Mouse (Mus musculus): ENCODE results near the gene Ncoa4. TPM values are rescaled to one million over a fixed set of nuclear protein-coding genes. Genes with fewer than 3 reads are reported as not detected.
"Not testable (repeated sequence)": the region's sequence is repeated elsewhere in the genome, so short reads cannot be mapped to it uniquely, and the experiment has no call there.

The Ncoa4 gene
- 89.1 and 103 TPM in 2 replicates for polyA plus RNA-seq (2012; rRNA removed)

DNA sequence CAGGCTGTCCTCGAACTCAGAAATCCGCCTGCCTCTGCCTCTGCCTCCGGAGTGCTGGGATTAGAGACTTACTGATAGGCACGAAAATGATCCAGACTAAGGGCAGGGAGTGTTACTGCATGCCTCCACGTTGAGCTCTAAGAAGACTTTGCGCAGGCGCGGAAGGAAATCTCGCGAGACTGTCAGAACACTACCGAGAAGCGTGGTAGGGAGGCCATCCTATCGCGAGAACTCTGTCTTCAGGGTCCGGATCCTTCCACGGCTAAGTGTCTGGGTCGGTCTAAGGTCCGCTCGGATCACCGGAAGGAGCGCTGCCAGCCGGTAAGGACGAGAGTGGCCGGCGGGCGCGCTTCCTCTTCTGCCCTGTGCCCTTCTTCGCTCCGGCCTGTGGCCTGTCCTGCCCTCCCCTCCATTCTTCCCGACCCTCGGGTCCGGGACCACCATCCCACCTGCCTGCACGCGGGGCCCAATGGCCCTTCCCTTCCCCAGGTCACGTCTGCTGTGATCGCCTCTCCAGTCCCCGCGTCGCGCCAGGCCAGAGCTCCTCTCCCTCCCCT is at the start of gene Ncoa4:
Gene Ncoa4 (plus strand): TSS at position 176 of the 557 bp plus-strand sequence.
- TF ChIP-seq POLR2A (IDR thresholded peaks at IDR 0.05; ENCODE audit: control insufficient read depth, low read depth, low read length) (peak; percentile 95), CTCF (IDR thresholded peaks at IDR 0.05; ENCODE audit: control insufficient read depth, insufficient read depth, insufficient replicate concordance, low read depth, low read length) (no peak)
- no peaks in the 10 kb centered on the region for H3K36me3 ChIP-seq (ENCODE audit: control insufficient read depth, insufficient read depth, low read length)
- H3K27me3 ChIP-seq (ENCODE audit: control insufficient read depth, insufficient read depth, low read length): no peaks in the 10 kb centered on the region
- peak within 1 kb of the TSS; percentile 93 for H3K4me3 ChIP-seq (ENCODE audit: control insufficient read depth, low read depth, low read length)
- peaks cover 10% of the 10 kb centered on the region for H3K4me1 ChIP-seq (ENCODE audit: control insufficient read depth, insufficient read depth, low read length)
- peak within 1 kb of the TSS; percentile 56 for H3K27ac ChIP-seq (ENCODE audit: control insufficient read depth, insufficient read depth, low read depth, low read length)

DNA sequence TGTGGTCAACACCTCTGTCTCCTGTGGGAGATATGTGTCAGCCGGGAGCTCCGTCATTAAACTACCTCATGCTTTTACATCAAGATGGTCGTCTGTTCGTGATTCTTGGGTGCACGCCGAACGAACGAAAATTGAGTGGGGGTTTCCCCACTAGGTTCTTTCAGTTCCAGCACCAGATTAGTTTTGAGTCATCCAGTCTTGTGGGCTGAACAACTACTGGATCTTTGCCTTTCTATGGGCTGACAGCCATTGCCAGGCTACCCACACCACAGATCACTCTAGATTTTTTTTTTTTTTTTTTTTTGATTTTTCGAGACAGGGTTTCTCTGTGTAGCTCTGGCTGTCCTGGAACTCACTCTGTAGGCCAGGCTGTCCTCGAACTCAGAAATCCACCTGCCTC is 47.5 kb upstream of the Ncoa4 start:
- H3K27me3 ChIP-seq (ENCODE audit: control insufficient read depth, insufficient read depth, low read length); H3K36me3 ChIP-seq (ENCODE audit: control insufficient read depth, insufficient read depth, low read length): not testable (repeated sequence)

DNA sequence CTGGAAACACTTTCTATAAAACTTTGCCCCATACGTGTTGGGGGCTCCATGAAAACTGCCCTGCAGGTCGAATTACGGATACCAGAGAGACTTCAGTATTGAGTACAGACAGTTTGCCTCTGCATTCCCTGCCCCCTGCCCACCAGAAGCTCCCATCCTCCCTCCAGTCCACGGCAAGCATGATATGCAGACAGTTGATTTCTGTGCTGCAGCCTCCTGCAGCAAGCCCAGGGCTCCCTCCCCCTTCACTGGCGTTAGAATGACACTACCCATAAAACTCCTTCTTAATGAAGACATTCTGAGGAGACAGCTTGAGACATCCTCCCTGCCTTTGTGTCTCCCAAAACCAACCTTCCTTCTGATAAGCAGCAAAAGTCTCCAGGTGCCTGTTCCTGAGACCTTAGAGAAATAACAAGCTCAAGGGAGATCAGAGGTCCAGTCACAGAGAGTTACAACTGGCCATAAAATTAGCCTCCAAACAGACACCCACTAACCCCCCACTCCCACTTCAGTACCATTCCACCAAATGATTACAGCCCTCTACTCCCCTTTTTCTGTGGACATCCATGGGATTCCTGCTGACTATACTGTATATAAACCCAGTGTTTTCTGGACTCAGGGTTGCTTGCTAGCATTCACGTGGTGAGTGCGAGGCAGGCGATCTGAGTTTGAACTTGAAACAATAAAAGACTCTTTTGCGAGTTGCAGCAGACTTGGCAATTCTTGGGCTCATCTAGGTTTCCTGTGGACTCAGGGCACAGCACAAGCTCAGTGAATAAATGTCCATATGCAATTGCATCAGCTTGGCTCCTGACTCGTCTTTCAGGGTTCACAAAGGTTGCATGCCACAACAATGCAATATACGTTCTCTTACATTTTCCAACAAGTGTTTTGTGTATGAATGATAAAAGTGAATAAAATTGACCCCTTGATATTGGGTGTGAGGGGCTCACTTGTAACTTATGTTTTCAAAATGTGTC is 38.4 kb upstream of the Ncoa4 start:
- TF ChIP-seq CTCF (IDR thresholded peaks at IDR 0.05; ENCODE audit: control insufficient read depth, insufficient read depth, insufficient replicate concordance, low read depth, low read length) (no peak), POLR2A (IDR thresholded peaks at IDR 0.05; ENCODE audit: control insufficient read depth, low read depth, low read length) (no peak)
- H3K4me3 ChIP-seq (ENCODE audit: control insufficient read depth, low read depth, low read length): no peak overlapping the region
- no peak overlapping the region for H3K27ac ChIP-seq (ENCODE audit: control insufficient read depth, insufficient read depth, low read depth, low read length)
- H3K27me3 ChIP-seq (ENCODE audit: control insufficient read depth, insufficient read depth, low read length): no peaks in the 10 kb centered on the region
- H3K36me3 ChIP-seq (ENCODE audit: control insufficient read depth, insufficient read depth, low read length): no peaks in the 10 kb centered on the region
- no peaks in the 10 kb centered on the region for H3K4me1 ChIP-seq (ENCODE audit: control insufficient read depth, insufficient read depth, low read length)

More for the DNA sequence above, 47.5 kb upstream of the Ncoa4 start:
- not testable (repeated sequence) for H3K27ac ChIP-seq (ENCODE audit: control insufficient read depth, insufficient read depth, low read depth, low read length); H3K4me1 ChIP-seq (ENCODE audit: control insufficient read depth, insufficient read depth, low read length); H3K4me3 ChIP-seq (ENCODE audit: control insufficient read depth, low read depth, low read length)

DNA sequence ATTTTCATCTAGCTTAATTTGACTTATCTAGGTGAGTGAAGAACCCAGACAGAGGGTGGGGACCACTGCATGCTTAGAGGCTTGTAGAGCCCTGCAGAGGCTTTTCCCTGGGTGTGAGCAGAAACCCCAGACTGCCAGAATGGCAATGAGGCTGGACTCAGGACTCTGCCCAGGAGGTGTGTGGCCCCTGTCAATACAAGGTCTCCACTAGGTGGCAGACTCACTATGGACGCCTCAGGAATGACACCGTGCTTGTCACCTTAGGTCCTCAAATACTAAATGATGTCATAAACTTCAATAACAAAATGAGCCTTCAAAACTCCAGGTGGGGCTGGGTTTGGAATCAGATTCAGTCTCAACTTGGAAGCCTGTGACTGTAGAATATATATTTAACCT is 37.7 kb upstream of the Ncoa4 start:
- Histone ChIP-seq H3K27ac (ENCODE audit: control insufficient read depth, insufficient read depth, low read depth, low read length) (no peak overlapping the region), H3K4me1 (ENCODE audit: control insufficient read depth, insufficient read depth, low read length) (no peaks in the 10 kb centered on the region), H3K4me3 (ENCODE audit: control insufficient read depth, low read depth, low read length) (no peak overlapping the region), H3K27me3 (ENCODE audit: control insufficient read depth, insufficient read depth, low read length) (no peaks in the 10 kb centered on the region), H3K36me3 (ENCODE audit: control insufficient read depth, insufficient read depth, low read length) (no peaks in the 10 kb centered on the region)
- peak; percentile 38; the same call in 1 of the 2 replicates for TF ChIP-seq CTCF (IDR thresholded peaks at IDR 0.05; ENCODE audit: control insufficient read depth, insufficient read depth, insufficient replicate concordance, low read depth, low read length)
- no peak for TF ChIP-seq POLR2A (IDR thresholded peaks at IDR 0.05; ENCODE audit: control insufficient read depth, low read depth, low read length)

DNA sequence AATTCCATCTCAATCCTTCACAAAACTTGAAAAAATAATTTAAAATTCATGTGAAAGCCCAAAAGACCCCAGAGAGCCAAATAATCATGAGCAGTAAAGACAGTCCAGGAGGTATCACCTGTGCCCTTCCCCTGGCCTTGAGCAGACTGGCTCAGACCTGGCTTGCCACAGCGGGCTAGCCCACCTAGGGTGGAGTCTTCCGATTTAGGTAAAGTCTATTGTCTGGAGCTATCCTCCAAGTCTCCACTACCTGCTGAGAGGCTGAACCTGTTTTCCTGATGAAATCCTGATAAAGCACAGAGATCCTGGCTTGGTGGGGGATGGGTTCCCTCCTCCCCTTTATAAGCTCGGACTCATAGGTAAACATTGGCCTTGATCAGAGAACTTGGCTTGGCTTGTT is 35.4 kb upstream of the Ncoa4 start:
- H3K4me1 ChIP-seq (ENCODE audit: control insufficient read depth, insufficient read depth, low read length): no peaks in the 10 kb centered on the region
- no peaks in the 10 kb centered on the region for H3K27me3 ChIP-seq (ENCODE audit: control insufficient read depth, insufficient read depth, low read length)
- no peak overlapping the region for H3K4me3 ChIP-seq (ENCODE audit: control insufficient read depth, low read depth, low read length)
- no peaks in the 10 kb centered on the region for H3K36me3 ChIP-seq (ENCODE audit: control insufficient read depth, insufficient read depth, low read length)
- TF ChIP-seq POLR2A (IDR thresholded peaks at IDR 0.05; ENCODE audit: control insufficient read depth, low read depth, low read length) (no peak), CTCF (IDR thresholded peaks at IDR 0.05; ENCODE audit: control insufficient read depth, insufficient read depth, insufficient replicate concordance, low read depth, low read length) (no peak)
- no peak overlapping the region for H3K27ac ChIP-seq (ENCODE audit: control insufficient read depth, insufficient read depth, low read depth, low read length)

DNA sequence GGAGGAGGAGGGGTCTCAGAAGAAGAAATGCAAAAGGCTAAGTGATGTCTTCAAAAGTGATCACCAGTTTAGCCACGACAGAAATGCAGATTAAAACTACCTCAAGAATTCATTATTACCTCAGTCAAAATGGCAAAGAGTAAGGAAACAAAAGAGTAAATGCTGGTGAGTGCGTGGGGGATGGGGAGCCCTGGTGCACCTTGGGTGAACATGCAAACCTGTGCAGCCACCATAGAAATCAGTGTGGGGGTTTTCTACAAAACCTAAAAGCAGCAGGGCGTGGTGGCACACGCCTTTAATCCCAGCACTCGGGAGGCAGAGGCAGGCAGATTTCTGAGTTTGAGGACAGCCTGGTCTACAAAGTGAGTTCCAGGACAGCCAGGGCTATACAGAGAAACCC is 34.4 kb upstream of the Ncoa4 start:
- not testable (repeated sequence) for H3K4me3 ChIP-seq (ENCODE audit: control insufficient read depth, low read depth, low read length); H3K4me1 ChIP-seq (ENCODE audit: control insufficient read depth, insufficient read depth, low read length); H3K27ac ChIP-seq (ENCODE audit: control insufficient read depth, insufficient read depth, low read depth, low read length); H3K27me3 ChIP-seq (ENCODE audit: control insufficient read depth, insufficient read depth, low read length); H3K36me3 ChIP-seq (ENCODE audit: control insufficient read depth, insufficient read depth, low read length)

DNA sequence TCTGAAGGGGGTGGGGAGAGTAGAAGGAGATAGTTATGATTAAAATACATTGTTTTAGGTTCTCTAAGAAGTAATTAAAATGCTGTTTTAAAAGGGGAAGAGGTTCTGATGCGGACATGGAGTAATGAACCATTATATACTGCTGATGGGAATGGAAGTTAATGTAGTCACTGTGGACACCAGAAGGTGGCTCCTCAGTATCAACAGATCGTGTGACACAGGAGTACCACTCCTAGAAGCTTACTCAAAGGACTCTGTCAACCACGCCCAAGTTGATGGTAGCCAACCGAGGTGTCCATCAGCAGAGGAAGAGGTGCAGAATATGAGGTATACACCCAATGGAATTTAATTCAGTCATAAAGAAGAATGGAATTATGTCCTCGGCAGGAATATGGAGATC is 31.3 kb upstream of the Ncoa4 start:
- no peaks in the 10 kb centered on the region for H3K4me1 ChIP-seq (ENCODE audit: control insufficient read depth, insufficient read depth, low read length)
- no peak for TF ChIP-seq CTCF (IDR thresholded peaks at IDR 0.05; ENCODE audit: control insufficient read depth, insufficient read depth, insufficient replicate concordance, low read depth, low read length)
- no peak for TF ChIP-seq POLR2A (IDR thresholded peaks at IDR 0.05; ENCODE audit: control insufficient read depth, low read depth, low read length)
- H3K4me3 ChIP-seq (ENCODE audit: control insufficient read depth, low read depth, low read length): no peak overlapping the region
- H3K27me3 ChIP-seq (ENCODE audit: control insufficient read depth, insufficient read depth, low read length): no peaks in the 10 kb centered on the region
- H3K36me3 ChIP-seq (ENCODE audit: control insufficient read depth, insufficient read depth, low read length): no peaks in the 10 kb centered on the region
- H3K27ac ChIP-seq (ENCODE audit: control insufficient read depth, insufficient read depth, low read depth, low read length): no peak overlapping the region

Data from testis, adult 2 months (tissue).